Mouse (Mus musculus) midbrain, embryonic 11.5 days (tissue): ENCODE results near the gene Rex1bd. TPM values are rescaled to one million over a fixed set of nuclear protein-coding genes. Genes with fewer than 3 reads are reported as not detected.

ENCODE experiments used
- ATAC-seq: fragments of 200-750 bp; cut with Nextera tagmentation; 2 replicates; pipeline ENCODE4 v1.8.0; 2017; ENCODE audit warnings: moderate TSS enrichment, moderate library complexity; ENCODE audit not compliant: low FRiP score
- DNase-seq: peaks from one replicate; pipeline ENCODE4 v3.0.0; 2015; ENCODE audit warnings: low spot score; ENCODE audit errors: missing footprints
- H3K27ac ChIP-seq: fragments of 300-500 bp; sonication (generic); 2 replicates; pipeline ENCODE4 v1.5.1; 2014; ENCODE audit warnings: low read depth, low read length
- H3K27me3 ChIP-seq: fragments of 300-500 bp; sonication (generic); 2 replicates; pipeline ENCODE4 v1.6.1; 2014; ENCODE audit warnings: mild to moderate bottlenecking, low read length, moderate library complexity, mixed read lengths; ENCODE audit not compliant: control insufficient read depth, insufficient read depth
- H3K36me3 ChIP-seq: fragments of 300-500 bp; sonication (generic); 2 replicates; pipeline ENCODE4 v1.6.1; 2014; ENCODE audit warnings: mild to moderate bottlenecking, low read length, moderate library complexity, mixed read lengths; ENCODE audit not compliant: control insufficient read depth, insufficient read depth
- H3K4me1 ChIP-seq: fragments of 300-500 bp; sonication (generic); 2 replicates; pipeline ENCODE4 v1.6.1; 2014; ENCODE audit warnings: low read length; ENCODE audit not compliant: control insufficient read depth, insufficient read depth
- H3K4me2 ChIP-seq: fragments of 300-500 bp; sonication (generic); 2 replicates; pipeline ENCODE4 v1.6.1; 2014; ENCODE audit warnings: mild to moderate bottlenecking, moderate library complexity
- H3K4me3 ChIP-seq: fragments of 300-500 bp; sonication (generic); 2 replicates; pipeline ENCODE4 v1.5.1; 2014; ENCODE audit warnings: low read depth, low read length
- H3K9ac ChIP-seq: fragments of 300-500 bp; sonication (generic); 2 replicates; pipeline ENCODE4 v1.6.1; 2014; ENCODE audit warnings: low read length
- H3K9me3 ChIP-seq: fragments of 300-500 bp; sonication (generic); 2 replicates; pipeline ENCODE4 v1.6.1; 2016; ENCODE audit warnings: low read length; ENCODE audit not compliant: control insufficient read depth
- WGBS: fragments of 180-500 bp; shearing (Covaris S2); extraction: QIAGEN DNeasy Blood & Tissue Kit; methylation state at CpG from one replicate; pipeline ENCODE4 v1.1.7; 2014; 5-methylcytosine and 5-hydroxymethylcytosine counted together
- polyA plus RNA-seq: library from polyadenylated mRNA; unstranded; fragments of >200 nt; fragmentation: Nextera tagmentation; extraction: Ambion mirVana; gene quantifications from 2 replicates; pipeline ENCODE4 v1.2.1, GENCODE M21; 2014

The Rex1bd gene
- polyA plus RNA-seq, 1 experiment from 2014 or later = 129 TPM

GRCm38 (mm10) chr8:70467229-70467725 lies 39.3 kb downstream of the Rex1bd start:
- Histone ChIP-seq H3K9ac (no peak overlapping the region), H3K27ac (no peak overlapping the region), H3K4me2 (no peak overlapping the region), H3K36me3 (no peaks in the 10 kb centered on the region), H3K4me1 (no peaks in the 10 kb centered on the region), H3K9me3 (no peaks in the 10 kb centered on the region), H3K27me3 (no peaks in the 10 kb centered on the region), H3K4me3 (no peak overlapping the region)
- 67% methylated on average over 5 of the region's 5 CpGs for WGBS
- ATAC-seq = no peak
- peak; percentile 72 for DNase-seq

- H3K27me3 ChIP-seq = no peaks in the 10 kb centered on the region
- H3K4me2 ChIP-seq = no peak overlapping the region
- ATAC-seq (no peak), DNase-seq (peak; percentile 14)
- WGBS = 75% methylated on average over 11 of the region's 11 CpGs
- H3K27ac ChIP-seq = no peak overlapping the region
- no peak overlapping the region for H3K4me3 ChIP-seq
- H3K9ac ChIP-seq = no peak overlapping the region
- H3K4me1 ChIP-seq = no peaks in the 10 kb centered on the region
- H3K9me3 ChIP-seq = no peaks in the 10 kb centered on the region
- no peaks in the 10 kb centered on the region for H3K36me3 ChIP-seq
Observed at GRCm38 (mm10) chr8:70466771-70467170, 39.8 kb downstream of the Rex1bd start.

- Histone ChIP-seq H3K36me3 (no peaks in the 10 kb centered on the region), H3K9me3 (no peaks in the 10 kb centered on the region), H3K27ac (no peak overlapping the region), H3K9ac (no peak overlapping the region), H3K4me2 (no peak overlapping the region), H3K27me3 (no peaks in the 10 kb centered on the region), H3K4me1 (no peaks in the 10 kb centered on the region), H3K4me3 (no peak overlapping the region)
- WGBS = 81% methylated on average over 4 of the region's 4 CpGs
- DNase-seq (peak; percentile 53), ATAC-seq (no peak)
Observed at GRCm38 (mm10) chr8:70466305-70466704, 40.2 kb downstream of the Rex1bd start.

GRCm38 (mm10) chr8:70465701-70466100 lies 40.9 kb downstream of the Rex1bd start:
- no peaks in the 10 kb centered on the region for H3K9me3 ChIP-seq
- no peak overlapping the region for H3K27ac ChIP-seq
- WGBS = 96% methylated on average over 4 of the region's 4 CpGs
- no peak overlapping the region for H3K4me2 ChIP-seq
- no peaks in the 10 kb centered on the region for H3K27me3 ChIP-seq
- DNase-seq (no peak), ATAC-seq (no peak)
- no peak overlapping the region for H3K4me3 ChIP-seq
- H3K36me3 ChIP-seq = no peaks in the 10 kb centered on the region
- H3K9ac ChIP-seq = no peak overlapping the region
- no peaks in the 10 kb centered on the region for H3K4me1 ChIP-seq

DNA sequence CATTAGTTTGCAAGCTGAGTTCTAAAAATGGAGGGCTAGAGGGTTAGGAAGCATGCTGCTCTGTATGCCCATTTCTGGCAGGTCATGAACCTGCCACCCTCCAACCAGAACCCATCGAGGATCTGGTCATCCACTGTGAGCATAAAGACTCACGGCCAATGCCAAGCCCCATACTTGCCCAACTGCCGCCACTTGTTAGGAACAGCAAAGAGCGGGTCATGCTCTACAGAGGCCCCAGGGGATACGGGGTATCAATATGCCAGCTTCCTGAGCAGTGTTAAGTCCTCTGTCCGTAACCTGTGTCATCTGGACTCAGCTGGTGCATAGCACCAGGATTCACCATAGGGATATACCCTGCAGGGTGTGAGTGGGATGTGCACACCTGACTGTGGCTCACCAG lies 42.4 kb downstream of the Rex1bd start:
- H3K4me1 ChIP-seq = no peaks in the 10 kb centered on the region

GRCm38 (mm10) chr8:70463306-70463705 lies 43.2 kb downstream of the Rex1bd start:
- Histone ChIP-seq H3K4me2 (no peak overlapping the region), H3K27me3 (no peaks in the 10 kb centered on the region), H3K36me3 (no peaks in the 10 kb centered on the region), H3K4me3 (no peak overlapping the region), H3K4me1 (no peaks in the 10 kb centered on the region), H3K9me3 (no peaks in the 10 kb centered on the region; the same call in 1 of the 2 replicates), H3K9ac (no peak overlapping the region), H3K27ac (no peak overlapping the region)
- ATAC-seq = no peak
- WGBS = 80% methylated on average over 4 of the region's 4 CpGs
- DNase-seq = peak; percentile 59

More for the DNA sequence above, 42.4 kb downstream of the Rex1bd start:
- 94% methylated on average over 6 of the region's 6 CpGs for WGBS
- Histone ChIP-seq H3K36me3 (no peaks in the 10 kb centered on the region), H3K9ac (no peak overlapping the region), H3K9me3 (no peaks in the 10 kb centered on the region; the same call in 1 of the 2 replicates), H3K4me2 (no peak overlapping the region), H3K27ac (no peak overlapping the region), H3K4me3 (no peak overlapping the region), H3K27me3 (no peaks in the 10 kb centered on the region)
- ATAC-seq (no peak), DNase-seq (no peak)

- H3K4me1 ChIP-seq = no peaks in the 10 kb centered on the region
- WGBS = 92% methylated on average over 8 of the region's 8 CpGs
- no peaks in the 10 kb centered on the region for H3K27me3 ChIP-seq
- H3K9ac ChIP-seq = no peak overlapping the region
- H3K4me2 ChIP-seq = no peak overlapping the region
- ATAC-seq = no peak
- no peak overlapping the region for H3K27ac ChIP-seq
- no peak for DNase-seq
- no peaks in the 10 kb centered on the region for H3K36me3 ChIP-seq
- no peak overlapping the region for H3K4me3 ChIP-seq
- no peaks in the 10 kb centered on the region; the same call in 1 of the 2 replicates for H3K9me3 ChIP-seq
Observed at GRCm38 (mm10) chr8:70462516-70462813, 44.1 kb downstream of the Rex1bd start.

DNA sequence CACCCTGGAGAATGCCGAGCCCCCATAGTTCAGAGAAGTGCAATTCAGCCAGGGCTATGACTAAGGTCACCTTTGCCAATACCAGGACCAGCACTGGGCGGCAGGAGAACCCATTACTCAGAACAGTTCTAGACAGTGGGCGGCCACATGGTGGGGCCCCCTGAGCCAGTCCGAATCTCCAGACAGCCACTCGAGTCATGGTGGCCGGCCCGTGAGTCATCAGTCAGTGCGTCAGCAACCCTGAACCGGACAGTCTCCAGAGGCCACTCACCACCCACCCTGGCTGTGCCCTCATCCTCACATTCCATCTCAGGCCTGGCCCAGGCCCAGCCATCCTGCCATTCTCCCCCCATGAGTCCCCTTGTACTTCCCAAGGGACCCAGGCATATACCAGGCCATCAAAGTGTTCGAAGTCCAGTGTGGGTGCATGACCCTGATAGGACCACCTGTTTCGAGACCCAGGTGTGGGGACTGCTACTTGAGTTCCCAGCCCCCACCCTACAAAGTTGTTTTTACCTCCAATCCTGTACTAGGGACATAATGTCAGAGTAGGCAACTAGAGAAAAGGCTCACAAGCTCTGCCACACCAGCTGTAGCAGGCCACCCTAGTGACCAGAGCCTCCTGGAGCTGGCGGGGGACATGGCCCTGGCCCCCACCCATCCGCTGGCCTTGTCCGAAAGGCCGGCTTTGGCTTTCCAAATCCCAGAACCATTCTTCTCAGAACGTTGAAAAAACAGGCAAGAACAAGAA lies 44.6 kb downstream of the Rex1bd start:
- WGBS = 91% methylated on average over 16 of the region's 16 CpGs

DNA sequence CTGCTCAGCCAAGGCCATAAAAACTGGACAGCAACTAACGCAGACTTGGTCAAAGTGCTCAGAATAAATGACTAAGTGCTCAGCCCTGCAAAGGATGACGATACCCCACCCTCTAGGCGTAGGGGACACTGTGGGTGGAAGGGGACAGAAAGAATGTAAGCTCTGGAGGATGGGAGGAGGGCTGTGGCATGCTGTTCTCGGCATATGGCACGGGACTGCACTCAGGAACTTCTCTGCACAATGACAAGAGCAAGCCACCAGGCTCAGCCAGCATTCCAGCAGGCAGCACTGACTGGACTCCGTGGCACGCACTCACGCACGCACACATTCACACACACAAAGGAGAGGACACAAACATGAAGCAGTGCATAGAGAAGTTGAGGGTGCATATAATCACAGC lies 45.9 kb downstream of the Rex1bd start:
- Histone ChIP-seq H3K9me3 (no peaks in the 10 kb centered on the region; the same call in 1 of the 2 replicates), H3K9ac (no peak overlapping the region), H3K36me3 (no peaks in the 10 kb centered on the region), H3K4me3 (no peak overlapping the region), H3K27me3 (no peaks in the 10 kb centered on the region), H3K4me1 (no peaks in the 10 kb centered on the region), H3K27ac (no peak overlapping the region), H3K4me2 (no peak overlapping the region)
- DNase-seq = peak; percentile 60
- 88% methylated on average over 9 of the region's 9 CpGs for WGBS
- no peak for ATAC-seq

More for the DNA sequence above, 44.6 kb downstream of the Rex1bd start:
- Histone ChIP-seq H3K36me3 (no peaks in the 10 kb centered on the region), H3K4me3 (no peak overlapping the region), H3K9ac (no peak overlapping the region), H3K4me2 (no peak overlapping the region), H3K9me3 (no peaks in the 10 kb centered on the region; the same call in 1 of the 2 replicates), H3K4me1 (no peaks in the 10 kb centered on the region), H3K27me3 (no peaks in the 10 kb centered on the region), H3K27ac (no peak overlapping the region)
- ATAC-seq = no peak
- DNase-seq = peak; percentile 64
